Mouse (Mus musculus) megakaryocyte, embryonic 14.5 days (primary cell): Measurements from ENCODE around the gene Rbm39. TPM values are rescaled to one million over a fixed set of nuclear protein-coding genes. Genes with fewer than 3 reads are reported as not detected.

Source experiments
- H3K27me3 ChIP-seq: replicated peaks from 2 replicates; pipeline ENCODE3; 2012; ENCODE audit warnings: inconsistent platforms
- H3K36me3 ChIP-seq: replicated peaks from 2 replicates; pipeline ENCODE3; 2012; ENCODE audit warnings: low read length, inconsistent platforms, mixed read lengths
- H3K4me1 ChIP-seq: 2 replicates; pipeline ENCODE4 v1.6.1; 2012; ENCODE audit warnings: inconsistent platforms
- H3K4me3 ChIP-seq: replicated peaks from 2 replicates; pipeline ENCODE3; 2012; ENCODE audit warnings: moderate library complexity, mild to moderate bottlenecking, inconsistent platforms
- H3K9me3 ChIP-seq: 2 replicates; pipeline ENCODE4 v1.6.1; 2012; ENCODE audit warnings: inconsistent platforms
- FLI1 ChIP-seq: IDR thresholded peaks from 2 replicates; pipeline ENCODE4 v1.6.1; 2012; ENCODE audit warnings: low read length, inconsistent platforms, mixed read lengths
- GATA1 ChIP-seq: IDR thresholded peaks from 3 replicates; pipeline ENCODE4 v1.6.1; 2012; ENCODE audit warnings: mixed read lengths, low read length, inconsistent platforms, borderline replicate concordance
- polyA plus RNA-seq: library from polyadenylated mRNA; stranded (reverse); fragments of >175 nt; gene quantifications from 2 replicates; pipeline ENCODE4 v1.2.3, GENCODE M21; 2012; ENCODE audit warnings: low replicate concordance; ENCODE audit not compliant: insufficient read depth

Gene Rbm39
- polyA plus RNA-seq, 1 experiment: 230 TPM

- TF ChIP-seq FLI1 (no peak), GATA1 (no peak)
- H3K36me3 ChIP-seq: peaks cover 32% of the 10 kb centered on the region
Measured at GRCm38 (mm10) chr2:156180824-156181590, 969 bp upstream of the Rbm39 start.

GRCm38 (mm10) chr2:156179796-156180093 is 293 bp downstream of the Rbm39 start:
- TF ChIP-seq FLI1: no peak
- no peak for TF ChIP-seq GATA1
- H3K4me1 ChIP-seq: peaks cover 35% of the 10 kb centered on the region
- peak overlapping the region; percentile 98 for H3K4me3 ChIP-seq
- no peaks in the 10 kb centered on the region for H3K27me3 ChIP-seq
- no peaks in the 10 kb centered on the region for H3K9me3 ChIP-seq
- H3K36me3 ChIP-seq: peaks cover 44% of the 10 kb centered on the region

More at GRCm38 (mm10) chr2:156180824-156181590, 969 bp upstream of the Rbm39 start:
- peak overlapping the region; percentile 98 for H3K4me3 ChIP-seq
- no peaks in the 10 kb centered on the region for H3K9me3 ChIP-seq
- peaks cover 44% of the 10 kb centered on the region for H3K4me1 ChIP-seq
- no peaks in the 10 kb centered on the region for H3K27me3 ChIP-seq

- Histone ChIP-seq H3K4me1 (peaks cover 35% of the 10 kb centered on the region), H3K36me3 (peaks cover 49% of the 10 kb centered on the region), H3K27me3 (no peaks in the 10 kb centered on the region), H3K9me3 (no peaks in the 10 kb centered on the region), H3K4me3 (peak overlapping the region; percentile 98)
- TF ChIP-seq GATA1 (no peak), FLI1 (no peak)
Measured at GRCm38 (mm10) chr2:156179046-156179795, 817 bp downstream of the Rbm39 start.

GRCm38 (mm10) chr2:156177651-156178050 is 2.4 kb downstream of the Rbm39 start:
- Histone ChIP-seq H3K36me3 (peaks cover 65% of the 10 kb centered on the region), H3K9me3 (no peaks in the 10 kb centered on the region), H3K4me1 (peaks cover 38% of the 10 kb centered on the region), H3K27me3 (no peaks in the 10 kb centered on the region), H3K4me3 (peak overlapping the region; percentile 98)
- TF ChIP-seq GATA1 (no peak), FLI1 (no peak)

- Histone ChIP-seq H3K9me3 (no peaks in the 10 kb centered on the region), H3K4me3 (peak overlapping the region; percentile 47), H3K27me3 (no peaks in the 10 kb centered on the region), H3K4me1 (peaks cover 34% of the 10 kb centered on the region), H3K36me3 (peaks cover 71% of the 10 kb centered on the region)
- TF ChIP-seq GATA1 (no peak), FLI1 (no peak)
Measured at GRCm38 (mm10) chr2:156177079-156177478, 3.0 kb downstream of the Rbm39 start.

- no peak for TF ChIP-seq FLI1
- TF ChIP-seq GATA1: no peak
- H3K4me1 ChIP-seq: no peaks in the 10 kb centered on the region; the same call in 1 of the 2 replicates
- no peak overlapping the region for H3K4me3 ChIP-seq
- peaks cover 92% of the 10 kb centered on the region for H3K36me3 ChIP-seq
- no peaks in the 10 kb centered on the region for H3K9me3 ChIP-seq
- H3K27me3 ChIP-seq: no peaks in the 10 kb centered on the region
Measured at GRCm38 (mm10) chr2:156166557-156166956, 13.5 kb downstream of the Rbm39 start.

- Histone ChIP-seq H3K9me3 (no peaks in the 10 kb centered on the region), H3K27me3 (no peaks in the 10 kb centered on the region), H3K36me3 (peaks cover 95% of the 10 kb centered on the region), H3K4me1 (no peaks in the 10 kb centered on the region; the same call in 1 of the 2 replicates), H3K4me3 (no peak overlapping the region)
- TF ChIP-seq GATA1 (no peak), FLI1 (no peak)
Measured at GRCm38 (mm10) chr2:156165478-156165877, 14.6 kb downstream of the Rbm39 start.

GRCm38 (mm10) chr2:156151538-156151937 is 28.5 kb downstream of the Rbm39 start:
- Histone ChIP-seq H3K27me3 (no peaks in the 10 kb centered on the region), H3K4me3 (no peak overlapping the region), H3K4me1 (peaks cover 4% of the 10 kb centered on the region; the same call in 1 of the 2 replicates), H3K36me3 (peaks cover 100% of the 10 kb centered on the region), H3K9me3 (no peaks in the 10 kb centered on the region)
- TF ChIP-seq FLI1: no peak
- TF ChIP-seq GATA1: no peak

- Histone ChIP-seq H3K4me1 (peaks cover 21% of the 10 kb centered on the region), H3K27me3 (no peaks in the 10 kb centered on the region), H3K36me3 (peaks cover 63% of the 10 kb centered on the region), H3K9me3 (no peaks in the 10 kb centered on the region), H3K4me3 (no peak overlapping the region)
- TF ChIP-seq GATA1 (no peak), FLI1 (no peak)
Measured at GRCm38 (mm10) chr2:156147316-156147915, 32.6 kb downstream of the Rbm39 start.
